Mouse (Mus musculus): ENCODE measurements around the gene Gmfb. TPM values are rescaled to one million over a fixed set of nuclear protein-coding genes. Genes with fewer than 3 reads are reported as not detected.
"Not testable (repeated sequence)": the region's sequence is repeated elsewhere in the genome, so short reads cannot be mapped to it uniquely, and the experiment has no call there.

Gene Gmfb
- total RNA-seq (2021), result 10 to 100 TPM; 30.5 to 33.5 TPM

GRCm38 (mm10) chr14:46821873-46822716 is at the start of gene Gmfb:
Gmfb (minus strand) TSS chr14:46822242.
- intact Hi-C loops (cut with DNase I), result loop anchor here (2.0 kb wide), 2 partner anchors 33 to 61 kb away; partner anchors contain the start of genes Cnih1 and Samd4
- DNase-seq (ENCODE audit: low spot score), result peak; percentile 93

- intact Hi-C loops (cut with DNase I), result no loop called here
- DNase-seq (ENCODE audit: low spot score), result no peak
Measured at GRCm38 (mm10) chr14:46862922-46863321, 40.9 kb upstream of the Gmfb start.

- intact Hi-C loops (cut with DNase I), result no loop called here
- DNase-seq (ENCODE audit: low spot score), result no peak
Measured at GRCm38 (mm10) chr14:46853677-46854076, 31.6 kb upstream of the Gmfb start.

GRCm38 (mm10) chr14:46849769-46850168 is 27.7 kb upstream of the Gmfb start:
- no peak for DNase-seq (ENCODE audit: low spot score)
- intact Hi-C loops (cut with DNase I), result no loop called here

- intact Hi-C loops (cut with DNase I), result no loop called here
- DNase-seq (ENCODE audit: low spot score), result no peak
Measured at GRCm38 (mm10) chr14:46848736-46849135, 26.7 kb upstream of the Gmfb start.

GRCm38 (mm10) chr14:46848063-46848590 is 26.1 kb upstream of the Gmfb start:
- intact Hi-C loops (cut with DNase I), result no loop called here
- DNase-seq (ENCODE audit: low spot score), result no peak

GRCm38 (mm10) chr14:46845706-46846105 is 23.7 kb upstream of the Gmfb start:
- no peak for DNase-seq (ENCODE audit: low spot score)
- intact Hi-C loops (cut with DNase I), result no loop called here

- DNase-seq (ENCODE audit: low spot score), result no peak
- intact Hi-C loops (cut with DNase I), result no loop called here
Measured at GRCm38 (mm10) chr14:46839326-46839725, 17.3 kb upstream of the Gmfb start.

GRCm38 (mm10) chr14:46832354-46833272 is 10.6 kb upstream of the Gmfb start:
- intact Hi-C loops (cut with DNase I), result loop anchor here (5.0 kb wide), 1 partner anchor 170 kb away; no protein-coding TSS in a partner anchor
- no peak for DNase-seq (ENCODE audit: low spot score)

- peak; percentile 95 for DNase-seq (ENCODE audit: low spot score)
- intact Hi-C loops (cut with DNase I), result loop anchor here (5.0 kb wide), 1 partner anchor 170 kb away; no protein-coding TSS in a partner anchor
Measured at GRCm38 (mm10) chr14:46831837-46832333, 9.8 kb upstream of the Gmfb start, which contains the start of gene Cgrrf1. Cgrrf1 (plus strand) TSS chr14:46832125.

GRCm38 (mm10) chr14:46831295-46831694 is 9.3 kb upstream of the Gmfb start:
- intact Hi-C loops (cut with DNase I), result loop anchor here (5.0 kb wide), 1 partner anchor 171 kb away; no protein-coding TSS in a partner anchor

GRCm38 (mm10) chr14:46827430-46827829 is 5.4 kb upstream of the Gmfb start:
- intact Hi-C loops (cut with DNase I), result no loop called here
- DNase-seq (ENCODE audit: low spot score), result no peak

More at GRCm38 (mm10) chr14:46831295-46831694, 9.3 kb upstream of the Gmfb start:
- DNase-seq (ENCODE audit: low spot score), result no peak

GRCm38 (mm10) chr14:46823996-46824395 is 2.0 kb upstream of the Gmfb start:
- no peak for DNase-seq (ENCODE audit: low spot score)
- intact Hi-C loops (cut with DNase I), result loop anchor here (2.0 kb wide), 1 partner anchor 59 kb away; the partner anchor contains the start of gene Samd4

- intact Hi-C loops (cut with DNase I), result loop anchor here (2.0 kb wide), 1 partner anchor 33 kb away; the partner anchor contains the start of gene Cnih1
- no peak for DNase-seq (ENCODE audit: low spot score)
Measured at GRCm38 (mm10) chr14:46821271-46821872, 670 bp downstream of the Gmfb start.

GRCm38 (mm10) chr14:46819961-46820360 is 2.1 kb downstream of the Gmfb start:
- DNase-seq (ENCODE audit: low spot score), result not testable (repeated sequence)
- intact Hi-C loops (cut with DNase I), result loop anchor here (2.0 kb wide), 1 partner anchor 31 kb away; the partner anchor contains the start of gene Cnih1

- intact Hi-C loops (cut with DNase I), result no loop called here
- DNase-seq (ENCODE audit: low spot score), result no peak
Measured at GRCm38 (mm10) chr14:46818743-46819142, 3.3 kb downstream of the Gmfb start.

GRCm38 (mm10) chr14:46816916-46817622 is 5.0 kb downstream of the Gmfb start:
- intact Hi-C loops (cut with DNase I), result no loop called here

GRCm38 (mm10) chr14:46815640-46816039 is 6.4 kb downstream of the Gmfb start:
- intact Hi-C loops (cut with DNase I), result no loop called here
- no peak for DNase-seq (ENCODE audit: low spot score)

More at GRCm38 (mm10) chr14:46816916-46817622, 5.0 kb downstream of the Gmfb start:
- DNase-seq (ENCODE audit: low spot score), result no peak
